Mouse (Mus musculus): ENCODE measurements around the gene Fkbp8.
"Not testable (repeated sequence)": the region's sequence is repeated elsewhere in the genome, so short reads cannot be mapped to it uniquely, and the experiment has no call there.

Fkbp8 gene

DNA sequence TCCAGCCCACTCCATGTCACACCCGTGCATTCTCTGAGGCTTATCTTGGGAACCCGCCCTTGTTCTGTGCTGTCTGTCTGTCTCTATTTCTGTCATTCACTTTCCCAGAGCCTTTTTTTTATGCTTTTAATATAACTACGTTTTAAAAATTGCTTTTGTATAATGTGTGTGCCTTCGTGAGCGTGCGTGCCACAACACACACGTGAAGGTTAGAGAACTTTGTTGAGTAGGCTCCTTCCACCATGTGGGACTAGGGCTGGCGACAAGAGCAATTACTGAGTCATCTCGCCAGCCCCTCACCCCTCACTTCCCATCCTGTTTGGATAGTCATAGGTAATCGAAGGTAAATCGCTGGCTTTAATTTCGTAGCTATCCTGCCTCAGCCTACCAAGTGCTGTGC is 25.0 kb upstream of the Fkbp8 start:
- DNase-seq: no peak

DNA sequence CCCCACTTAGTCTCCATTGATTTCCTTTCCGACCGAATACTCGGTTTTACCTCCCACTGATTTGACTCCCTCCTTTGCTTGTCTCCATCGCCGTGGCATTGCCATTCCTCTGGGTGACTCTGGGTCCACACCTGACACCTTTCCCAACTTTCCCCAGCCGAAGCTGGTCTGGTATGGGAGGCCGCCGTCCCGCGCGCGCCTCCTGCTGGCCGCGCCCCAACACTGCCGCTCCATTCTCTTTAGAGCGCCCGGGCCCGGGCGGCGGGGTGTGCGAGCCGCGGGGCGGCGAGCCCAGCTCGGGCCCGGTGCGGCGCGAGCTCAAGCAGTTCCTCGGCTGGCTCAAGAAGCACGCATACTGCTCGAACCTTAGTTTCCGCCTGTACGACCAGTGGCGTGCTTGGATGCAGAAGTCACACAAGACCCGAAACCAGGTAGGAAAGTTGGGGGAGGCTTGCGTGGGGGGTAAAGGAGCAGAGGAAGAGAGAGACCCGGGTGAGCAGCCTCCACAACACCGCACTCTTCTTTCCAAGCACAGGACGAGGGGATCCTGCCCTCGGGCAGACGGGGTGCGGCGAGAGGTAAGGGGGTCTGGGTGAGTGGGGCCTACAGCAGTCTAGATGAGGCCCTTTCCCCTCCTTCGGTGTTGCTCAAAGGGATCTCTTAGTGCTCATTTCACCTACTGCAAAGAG is 24.3 kb upstream of the Fkbp8 start:
- DNase-seq: peak; percentile 97

DNA sequence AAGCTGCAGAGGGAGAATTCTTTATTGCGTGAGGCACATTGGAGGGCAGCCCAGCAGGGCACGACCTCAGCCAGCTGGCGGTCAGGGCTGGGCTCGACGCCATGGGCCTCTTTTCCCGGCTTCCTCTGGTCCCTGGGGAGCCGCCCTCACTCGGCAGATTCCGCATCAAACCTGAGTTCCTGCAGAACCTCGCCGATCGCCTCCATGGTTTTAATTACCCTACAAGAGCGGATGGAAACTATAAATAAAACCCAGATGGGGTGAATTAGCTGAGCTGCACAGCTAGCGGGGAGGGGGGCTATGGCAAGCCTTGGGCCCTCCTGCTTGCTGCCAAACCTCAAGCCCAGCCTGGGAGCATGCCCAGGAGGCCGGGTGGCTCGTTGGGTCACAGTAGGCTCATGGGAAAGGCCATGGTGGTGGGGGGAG is 23.2 kb upstream of the Fkbp8 start:
- peak; percentile 97 for DNase-seq

DNA sequence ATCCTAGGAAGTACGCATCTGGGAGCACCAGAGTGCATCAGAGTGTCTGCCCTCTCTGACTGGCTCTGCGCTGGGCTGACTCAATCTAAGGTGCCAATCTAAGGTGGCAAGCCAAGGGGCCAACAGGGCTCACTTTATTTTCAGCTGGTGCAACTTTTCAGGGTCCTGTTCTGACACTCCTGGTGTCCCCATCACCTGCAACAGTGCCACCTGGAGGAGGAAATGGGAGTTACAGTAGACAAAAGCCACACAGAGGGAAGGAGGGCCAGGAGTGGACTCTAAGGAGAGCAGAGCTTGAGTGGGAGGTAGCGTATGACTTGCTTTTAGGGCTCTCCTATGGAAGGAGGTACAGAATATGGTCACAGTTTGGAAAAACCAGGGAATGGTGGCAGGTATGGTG is 22.7 kb upstream of the Fkbp8 start:
- DNase-seq: peak; percentile 96

DNA sequence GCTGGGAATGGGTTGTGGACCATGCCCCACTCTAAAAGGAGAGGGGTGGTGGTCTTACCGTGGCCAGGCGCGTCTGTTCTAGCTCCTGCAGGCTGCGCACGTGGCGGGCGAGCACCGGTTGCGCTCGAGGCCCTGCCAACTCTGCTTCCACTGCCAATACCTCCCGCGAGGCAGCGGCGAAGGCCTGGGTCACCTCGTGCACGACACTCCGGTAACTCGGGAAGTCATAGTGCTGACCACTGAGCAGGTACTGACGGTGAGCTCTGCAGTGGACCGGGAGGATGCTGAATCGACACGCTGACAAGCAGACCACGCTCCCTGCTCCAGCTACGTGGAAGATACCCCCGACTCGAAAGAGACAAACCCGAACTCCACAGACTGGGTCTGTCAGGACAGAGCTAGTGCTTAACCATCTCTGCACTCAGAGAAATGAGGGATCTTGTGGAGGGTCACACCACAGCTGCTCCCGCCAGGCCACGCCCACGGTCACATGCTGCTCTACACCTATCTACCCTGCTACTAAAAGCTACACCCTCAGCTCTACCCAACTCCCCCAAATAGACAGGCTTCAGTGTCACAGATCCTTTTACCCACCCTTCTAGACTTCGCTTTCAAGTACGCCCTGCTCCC is 21.7 kb upstream of the Fkbp8 start:
- DNase-seq: peak; percentile 95

DNA sequence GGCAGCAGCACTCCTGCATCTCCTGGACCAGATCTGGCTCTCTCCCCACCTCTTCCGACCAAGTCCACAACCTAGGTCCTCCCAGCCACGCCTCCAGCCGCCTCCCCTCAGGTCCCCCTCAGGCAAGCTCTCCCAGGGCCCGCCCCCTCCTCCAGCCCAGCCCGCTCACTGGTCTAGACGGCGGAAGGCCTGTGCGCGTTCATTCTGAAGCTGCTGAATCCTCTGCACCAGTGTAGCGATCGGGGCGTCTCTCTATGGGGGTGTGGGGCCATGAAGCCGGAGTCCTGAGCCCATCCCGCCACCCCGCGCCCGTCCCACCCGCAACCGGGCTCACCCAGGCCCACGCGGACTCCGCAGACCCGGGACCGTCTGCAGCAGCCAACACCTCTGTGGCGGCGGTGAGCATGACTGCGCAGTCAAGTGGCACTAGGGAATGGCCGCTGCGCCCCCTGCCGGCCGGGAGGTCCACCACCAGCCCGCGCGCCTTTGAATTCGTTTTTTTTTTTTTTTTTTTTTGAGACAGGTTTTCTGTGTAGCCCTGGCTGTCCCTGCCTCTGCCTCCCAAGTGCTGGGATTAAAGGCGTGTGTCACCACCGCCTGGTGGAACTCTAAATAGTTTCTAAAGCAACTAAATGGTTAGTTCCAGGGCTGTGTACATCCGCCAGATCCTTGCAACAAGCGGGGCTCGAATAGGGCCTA is 21.0 kb upstream of the Fkbp8 start, which contains the start of gene Rex1bd:
Rex1bd (minus strand) TSS at position 425 of the 699 bp plus-strand sequence.
- DNase-seq: peak; percentile 100

- no peak for DNase-seq
Measured at GRCm38 (mm10) chr8:70507027-70507393, 20.5 kb upstream of the Fkbp8 start.

- no peak for DNase-seq
Measured at GRCm38 (mm10) chr8:70509281-70509952, 18.1 kb upstream of the Fkbp8 start.

DNA sequence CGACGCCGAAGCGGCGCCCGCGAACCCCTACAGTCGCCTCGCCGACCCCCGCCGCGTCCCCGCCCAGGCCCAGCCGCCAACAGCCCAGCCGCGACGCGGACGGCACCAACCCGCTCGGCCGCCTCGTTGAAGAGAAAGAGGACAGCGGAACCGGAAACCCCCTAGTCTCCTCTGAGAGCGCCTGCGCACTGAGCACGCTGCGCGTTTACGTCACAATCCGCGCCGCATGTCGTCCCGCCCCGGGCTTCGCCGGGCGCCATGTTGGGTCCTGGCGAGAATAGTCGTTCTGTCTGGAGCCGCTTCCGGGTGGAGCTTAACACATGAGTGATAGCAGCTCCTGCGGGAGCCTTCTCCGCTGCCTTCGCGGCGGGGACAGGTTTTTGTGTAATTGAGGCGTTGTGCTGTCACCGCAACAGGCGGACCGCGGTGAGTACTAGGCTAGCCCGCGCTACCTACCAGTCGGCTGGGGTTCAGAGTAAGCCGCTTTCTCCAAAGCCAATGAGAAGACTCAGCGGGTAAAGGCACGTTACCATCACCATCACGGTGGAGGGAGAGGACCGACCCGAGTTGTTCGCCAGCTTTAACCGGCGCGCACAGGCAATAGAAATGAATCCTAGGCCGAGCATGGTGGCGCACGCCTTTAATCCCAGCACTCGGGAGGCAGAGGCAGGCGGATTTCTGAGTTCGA is 17.2 kb upstream of the Fkbp8 start, which contains the start of gene Uba52:
Uba52 (minus strand) TSS at position 574 of the 688 bp plus-strand sequence.
- peak; percentile 100 for DNase-seq

GRCm38 (mm10) chr8:70511174-70511573 is 16.4 kb upstream of the Fkbp8 start:
- DNase-seq: not testable (repeated sequence)

DNA sequence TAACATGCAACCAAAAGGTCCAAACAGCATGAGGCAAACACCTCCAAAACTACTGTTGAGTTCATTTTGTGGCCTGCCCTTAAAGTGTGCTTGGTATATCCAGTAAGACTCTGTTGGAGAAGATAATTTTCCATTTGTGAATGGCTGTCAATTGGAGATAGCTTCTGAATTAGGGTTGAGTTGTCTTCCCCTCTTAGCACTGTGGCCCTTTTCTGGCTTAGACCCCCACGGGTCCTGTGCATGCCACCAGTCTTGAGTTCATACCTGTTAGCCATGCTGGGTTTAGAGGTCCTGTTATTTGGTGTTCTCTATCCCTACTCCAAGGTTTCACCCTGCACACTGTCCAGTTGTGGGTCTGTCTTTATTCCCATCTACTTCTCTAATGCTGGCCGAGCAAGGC is 15.8 kb upstream of the Fkbp8 start:
- no peak for DNase-seq

- no peak for DNase-seq
Measured at GRCm38 (mm10) chr8:70512253-70512903, 15.1 kb upstream of the Fkbp8 start.

DNA sequence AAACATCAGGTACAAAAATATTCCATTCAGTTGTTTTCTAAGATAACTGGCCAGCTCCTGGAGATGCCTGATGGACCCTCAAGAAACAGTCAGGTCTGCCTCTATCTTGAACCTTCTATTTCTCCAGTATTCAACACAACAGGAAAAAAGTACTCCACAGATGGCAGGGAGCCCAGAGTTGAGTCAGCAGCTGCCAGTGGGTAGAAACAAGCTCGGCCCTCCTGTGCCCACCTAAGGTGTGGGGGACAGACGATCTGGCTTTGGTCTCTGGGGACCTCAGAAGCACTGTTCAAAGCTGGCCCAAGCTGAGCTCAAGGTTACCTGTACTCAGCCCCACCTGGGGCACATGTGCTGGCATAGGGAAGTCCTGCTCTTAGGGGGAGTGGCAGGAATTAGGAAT is 14.1 kb upstream of the Fkbp8 start:
- DNase-seq: no peak

DNA sequence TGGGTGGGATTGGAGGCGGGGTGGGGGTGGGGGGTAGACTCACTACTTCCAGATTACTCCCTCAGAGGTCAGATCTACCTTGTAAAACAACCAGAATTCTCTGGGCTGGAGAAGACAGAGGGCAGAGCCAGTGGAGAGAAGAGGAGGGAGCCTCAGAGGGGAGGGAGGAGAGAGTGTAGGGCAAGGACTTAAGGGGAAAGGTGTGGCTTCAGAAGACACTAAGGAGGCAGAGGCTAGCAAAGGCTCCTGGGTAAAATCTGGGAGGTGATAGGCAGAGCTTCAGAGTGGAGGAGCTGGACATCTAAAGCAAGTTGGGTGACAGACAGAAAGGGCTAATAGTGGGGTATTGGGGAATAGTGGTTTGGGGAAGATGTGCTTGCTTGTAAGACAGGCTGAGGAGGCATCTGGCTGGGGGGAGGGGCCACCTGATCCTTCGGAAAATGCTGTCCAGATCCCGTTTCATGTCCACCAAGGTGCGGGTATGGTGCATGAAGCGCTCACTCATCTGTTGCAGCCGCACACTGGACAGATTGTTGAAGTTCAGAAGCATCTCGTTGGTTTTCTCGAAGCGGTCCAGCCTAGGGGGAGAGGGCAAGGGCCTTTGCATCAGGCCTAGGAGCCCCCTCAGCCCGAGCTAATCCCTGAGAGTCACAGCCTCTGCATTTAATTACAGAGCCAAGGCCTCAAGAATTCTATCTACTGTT is 9.4 kb upstream of the Fkbp8 start:
- no peak for DNase-seq

- no peak for DNase-seq
Measured at GRCm38 (mm10) chr8:70519043-70519442, 8.5 kb upstream of the Fkbp8 start.

DNA sequence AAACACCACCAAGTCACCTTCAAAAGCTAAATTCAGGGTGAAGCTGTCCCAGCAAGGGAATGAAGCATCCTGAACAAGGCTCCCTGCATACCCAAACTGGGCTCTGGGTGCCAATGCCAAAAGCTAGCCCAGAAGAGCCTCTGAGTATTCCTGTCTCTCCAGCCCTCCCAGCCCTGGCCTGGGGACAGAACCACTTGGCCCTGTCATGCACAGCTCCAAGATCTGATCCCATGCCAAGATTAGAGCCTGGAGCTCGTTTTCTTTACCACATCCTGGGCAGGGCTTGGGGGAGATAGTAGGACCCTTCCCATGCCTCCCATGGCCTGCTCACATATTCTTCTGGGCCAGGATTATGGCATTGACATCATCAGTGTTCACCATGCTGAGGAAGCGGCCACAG is 7.9 kb upstream of the Fkbp8 start:
- no peak for DNase-seq

GRCm38 (mm10) chr8:70522592-70523403 is 4.7 kb upstream of the Fkbp8 start:
- DNase-seq: peak; percentile 100

GRCm38 (mm10) chr8:70527111-70527511 is 413 bp upstream of the Fkbp8 start:
- DNase-seq: no peak

DNA sequence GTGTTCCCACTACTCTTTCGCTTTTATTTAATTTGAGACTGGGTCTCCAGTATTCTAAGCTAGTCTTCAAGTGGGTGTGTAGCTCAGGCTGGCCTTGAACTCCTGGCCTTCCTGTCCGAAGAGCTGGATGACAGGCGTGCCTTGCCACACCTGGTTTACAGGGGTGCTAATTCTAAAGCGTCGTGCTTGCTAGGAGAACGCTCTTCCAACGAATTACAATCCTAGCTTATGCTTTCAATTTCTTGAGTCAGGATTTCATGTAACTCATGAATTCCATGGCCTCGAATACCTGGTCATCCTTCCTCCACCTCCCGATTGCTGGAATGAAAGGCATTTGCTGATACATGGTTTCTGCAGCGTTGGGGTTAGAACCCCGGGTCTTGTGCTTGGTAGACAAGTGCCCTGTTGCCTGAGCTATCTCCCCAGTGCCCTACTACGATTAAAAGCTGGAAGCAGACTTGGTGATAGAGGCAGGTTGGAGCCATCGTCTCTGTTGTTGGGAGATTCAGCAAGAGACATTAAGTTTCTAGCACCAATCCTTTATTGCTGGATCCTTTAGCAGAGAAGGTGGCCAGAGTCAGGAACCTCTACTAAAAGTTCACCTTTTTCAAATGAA is 766 bp downstream of the Fkbp8 start:
- DNase-seq: no peak

GRCm38 (mm10) chr8:70529299-70529698 is 1.8 kb downstream of the Fkbp8 start:
- DNase-seq: no peak

All from heart, adult 11 months (tissue).